Mouse (Mus musculus): ENCODE data around the gene Grid2.

Gene Grid2

GRCm38 (mm10) chr6:64327876-64328275 is 1072.2 kb downstream of the Grid2 start:
- DNase-seq = no peak

GRCm38 (mm10) chr6:64398413-64399098 is 1142.9 kb downstream of the Grid2 start:
- no peak for DNase-seq

GRCm38 (mm10) chr6:64427658-64428057 is 1172.0 kb downstream of the Grid2 start:
- DNase-seq = no peak

- DNase-seq = no peak
Measured at GRCm38 (mm10) chr6:64428898-64429297, 1173.2 kb downstream of the Grid2 start.

- DNase-seq = no peak
Measured at GRCm38 (mm10) chr6:64448127-64448526, 1192.5 kb downstream of the Grid2 start.

GRCm38 (mm10) chr6:64448864-64449355 is 1193.2 kb downstream of the Grid2 start:
- no peak for DNase-seq

GRCm38 (mm10) chr6:64450770-64451169 is 1195.1 kb downstream of the Grid2 start:
- DNase-seq = no peak

GRCm38 (mm10) chr6:64479884-64480283 is 1224.2 kb downstream of the Grid2 start:
- DNase-seq = no peak

GRCm38 (mm10) chr6:64480592-64480991 is 1224.9 kb downstream of the Grid2 start:
- DNase-seq = no peak

- no peak for DNase-seq
Measured at GRCm38 (mm10) chr6:64490313-64491067, 1234.8 kb downstream of the Grid2 start.

- DNase-seq = no peak
Measured at GRCm38 (mm10) chr6:64504394-64504793, 1248.7 kb downstream of the Grid2 start.

GRCm38 (mm10) chr6:64542168-64542567 is 1286.5 kb downstream of the Grid2 start:
- DNase-seq = no peak

- DNase-seq = no peak
Measured at GRCm38 (mm10) chr6:64553645-64554044, 1298.0 kb downstream of the Grid2 start.

GRCm38 (mm10) chr6:64555220-64555619 is 1299.5 kb downstream of the Grid2 start:
- no peak for DNase-seq

GRCm38 (mm10) chr6:64568599-64568998 is 1312.9 kb downstream of the Grid2 start:
- no peak for DNase-seq

GRCm38 (mm10) chr6:64581338-64581737 is 1325.7 kb downstream of the Grid2 start:
- DNase-seq = no peak

- no peak for DNase-seq
Measured at GRCm38 (mm10) chr6:64588487-64589205, 1333.0 kb downstream of the Grid2 start.

GRCm38 (mm10) chr6:64596261-64596660 is 1340.6 kb downstream of the Grid2 start:
- no peak for DNase-seq

GRCm38 (mm10) chr6:64596835-64597234 is 1341.2 kb downstream of the Grid2 start:
- no peak for DNase-seq

GRCm38 (mm10) chr6:64598144-64598561 is 1342.5 kb downstream of the Grid2 start:
- DNase-seq = no peak

GRCm38 (mm10) chr6:64605753-64606152 is 1350.1 kb downstream of the Grid2 start:
- DNase-seq = no peak

- DNase-seq = no peak
Measured at GRCm38 (mm10) chr6:64607041-64607440, 1351.4 kb downstream of the Grid2 start.

GRCm38 (mm10) chr6:64607942-64608341 is 1352.3 kb downstream of the Grid2 start:
- no peak for DNase-seq

GRCm38 (mm10) chr6:64616843-64617242 is 1361.2 kb downstream of the Grid2 start:
- DNase-seq = no peak

All from kidney, adult 18-20 months (tissue).